Mouse (Mus musculus) liver (tissue): ENCODE results near the gene Usp49.
A peak's percentile ranks its signal among the peaks of the same experiment; 100 is the strongest.
"Not testable (repeated sequence)": the region's sequence is repeated elsewhere in the genome, so short reads cannot be mapped to it uniquely, and the experiment has no call there.

Source experiments
- DNase-seq: peaks from one replicate; pipeline ENCODE4 v3.0.0-alpha.2; 2020; ENCODE audit warnings: mixed read lengths

The Usp49 gene

DNA sequence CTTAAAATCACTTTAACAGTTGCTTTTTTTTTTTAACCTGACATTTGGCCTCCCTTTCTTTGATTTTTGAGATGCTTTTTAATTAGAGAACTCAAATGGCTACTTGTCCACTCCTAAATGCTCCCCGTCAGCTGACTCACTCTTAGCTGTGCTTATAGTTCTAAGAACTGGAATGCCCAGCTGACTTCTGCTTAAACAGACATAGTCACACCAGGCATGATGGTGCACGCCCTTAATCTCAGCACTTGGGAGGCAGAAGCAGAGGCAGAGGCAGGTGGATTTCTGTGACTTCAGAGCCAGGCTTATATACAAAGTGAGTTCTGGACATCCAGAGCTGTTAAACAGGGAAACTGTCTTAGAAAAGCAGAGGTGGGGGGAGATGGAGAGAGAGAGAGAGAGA is 21.5 kb downstream of the Usp49 start:
- no peak for DNase-seq

DNA sequence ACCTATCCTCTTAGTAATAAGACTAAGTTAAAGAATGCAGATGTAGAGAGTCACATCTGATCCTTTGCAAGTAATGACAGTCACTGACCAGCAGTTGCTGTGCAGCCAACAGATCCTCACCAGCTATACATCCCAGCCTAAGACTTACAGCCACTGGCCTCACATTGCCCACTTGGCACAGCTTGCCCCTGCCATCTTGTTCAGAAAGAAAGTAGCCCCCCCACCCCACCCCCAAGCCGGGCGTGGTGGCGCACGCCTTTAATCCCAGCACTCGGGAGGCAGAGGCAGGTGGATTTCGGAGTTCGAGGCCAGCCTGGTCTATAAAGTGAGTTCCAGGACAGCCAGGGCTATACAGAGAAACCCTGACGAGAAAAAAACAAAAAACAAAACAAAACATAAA is 23.9 kb downstream of the Usp49 start:
- not testable (repeated sequence) for DNase-seq

DNA sequence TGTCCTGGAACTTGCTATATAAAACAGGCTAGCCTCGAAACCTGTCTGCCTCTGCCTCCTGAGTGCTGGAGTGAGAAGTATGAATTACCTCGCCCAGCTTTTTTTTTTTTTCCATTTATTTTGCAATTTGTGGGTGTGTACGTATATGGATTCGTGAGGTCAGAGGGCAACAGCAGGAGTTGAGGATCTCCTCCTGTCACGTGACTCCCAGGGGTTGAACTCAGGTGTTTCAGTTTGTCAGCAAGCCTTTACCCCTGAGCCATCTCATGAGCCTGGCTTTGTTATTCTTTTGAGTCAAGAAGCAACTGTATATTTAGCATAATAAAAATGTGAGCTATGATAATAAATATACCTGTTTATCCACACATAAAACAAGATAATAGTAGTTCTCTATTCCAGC is 25.2 kb downstream of the Usp49 start:
- no peak for DNase-seq

DNA sequence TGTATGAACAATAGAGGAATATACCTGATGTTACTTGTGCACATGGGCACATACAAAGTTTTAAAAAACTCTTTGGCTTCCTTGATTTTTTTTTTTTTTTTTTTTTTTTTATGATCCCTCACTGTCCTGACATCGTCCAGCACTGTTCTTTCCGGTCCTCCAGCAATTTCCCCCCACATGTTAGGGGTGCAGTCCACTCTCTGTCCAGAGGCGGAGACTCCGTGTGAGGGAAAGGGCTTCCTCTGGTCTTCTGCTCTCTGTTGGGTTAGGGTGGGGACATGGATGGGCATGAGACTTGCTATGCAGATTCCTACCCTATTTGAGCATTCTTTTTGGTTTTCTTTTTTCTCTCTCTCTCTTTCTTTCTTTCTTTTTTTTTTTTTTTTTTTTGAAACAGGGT is 27.4 kb downstream of the Usp49 start:
- no peak for DNase-seq

DNA sequence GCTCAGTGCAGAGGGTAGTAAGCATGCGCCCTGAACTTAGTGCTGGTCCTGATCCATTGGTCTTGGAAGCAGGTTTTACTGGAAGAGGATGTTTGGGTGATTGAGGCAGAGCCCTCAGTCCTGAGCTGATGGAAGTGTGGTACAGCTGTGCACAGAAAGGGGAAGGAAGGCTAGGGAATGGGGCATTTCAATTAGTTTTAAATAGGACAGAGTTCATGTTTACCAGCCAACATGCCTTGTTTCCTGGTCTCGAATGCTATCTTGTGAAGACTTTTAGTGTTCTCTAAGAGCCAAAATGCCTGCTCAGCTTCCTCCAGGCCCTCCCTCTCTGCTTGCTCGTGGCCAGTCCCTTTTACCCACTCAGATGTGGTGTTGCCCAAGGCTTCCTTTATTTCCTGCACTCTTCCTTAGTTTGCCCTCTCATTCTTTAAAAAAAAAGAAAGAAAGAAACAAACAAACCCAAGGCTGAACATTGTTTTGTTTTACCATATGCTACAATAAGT is 28.3 kb downstream of the Usp49 start:
- DNase-seq = no peak

DNA sequence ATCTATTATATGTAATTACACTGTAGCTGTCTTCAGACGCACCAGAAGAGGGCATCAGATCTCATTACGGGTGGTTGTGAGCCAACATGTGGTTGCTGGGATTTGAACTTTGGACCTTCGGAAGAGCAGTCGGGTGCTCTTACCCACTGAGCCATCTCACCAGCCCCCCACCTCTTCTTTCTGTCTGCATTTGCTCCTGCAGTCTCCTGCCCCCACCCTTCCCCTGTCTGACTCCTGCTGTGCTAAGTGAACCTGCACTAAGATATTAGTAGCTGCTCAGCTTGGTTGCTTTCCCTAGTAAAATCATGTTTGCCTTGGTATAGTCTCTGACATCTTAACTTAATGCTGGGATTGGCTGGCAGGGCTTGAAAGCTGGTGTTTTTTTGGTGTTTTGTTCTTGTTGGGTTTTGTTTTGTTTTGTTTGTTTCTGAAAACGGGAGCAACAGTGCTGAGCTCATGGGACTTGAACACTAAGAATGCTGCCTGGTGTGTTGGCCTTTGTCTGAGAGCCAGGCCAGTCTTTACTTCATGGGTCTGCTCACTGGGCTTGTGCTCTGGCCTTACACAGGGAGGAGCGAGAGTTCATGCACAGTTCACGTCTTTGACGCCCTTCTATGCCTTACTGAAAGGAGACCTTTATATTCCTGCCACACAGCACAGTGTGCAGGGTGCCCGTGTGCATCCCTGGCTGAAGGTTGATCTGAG is 32.7 kb downstream of the Usp49 start:
- no peak for DNase-seq

DNA sequence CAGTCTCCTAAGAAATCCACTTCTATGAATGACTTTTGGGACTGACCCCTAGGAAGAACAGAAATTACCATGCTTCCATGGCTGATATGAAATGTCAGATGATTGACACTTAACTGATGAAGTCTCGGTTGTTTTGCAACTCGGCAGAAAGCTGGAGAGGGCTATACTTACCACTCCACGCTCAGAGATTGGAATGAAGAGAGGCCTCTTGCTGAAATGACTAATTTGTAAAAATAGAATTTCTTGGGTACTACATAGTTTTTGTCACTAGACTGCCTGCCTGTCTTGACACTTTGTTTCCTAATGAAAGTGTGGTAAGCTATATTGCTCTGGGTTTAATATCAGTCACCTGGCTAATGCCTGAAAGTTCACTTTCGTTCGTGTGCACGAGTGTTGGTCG is 34.0 kb downstream of the Usp49 start:
- no peak for DNase-seq

DNA sequence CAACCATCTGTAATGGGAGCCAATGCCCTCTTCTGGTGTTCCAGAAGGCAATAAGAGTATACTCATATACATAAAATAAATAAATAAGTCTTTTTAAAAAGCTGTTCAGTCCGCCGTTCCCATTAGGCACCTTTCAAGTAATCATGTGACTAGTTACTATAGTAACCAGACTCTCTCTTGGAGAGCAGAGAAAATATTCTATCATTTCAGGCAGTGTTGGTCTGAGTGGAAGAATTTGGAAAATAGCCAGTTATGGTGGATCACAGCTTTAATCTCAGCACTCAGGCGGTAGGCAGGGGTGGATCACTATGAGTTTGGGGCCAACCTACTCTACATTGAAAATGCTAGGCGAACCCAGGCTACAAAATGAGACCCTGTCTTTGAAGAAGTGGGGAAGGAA is 38.7 kb downstream of the Usp49 start:
- no peak for DNase-seq

DNA sequence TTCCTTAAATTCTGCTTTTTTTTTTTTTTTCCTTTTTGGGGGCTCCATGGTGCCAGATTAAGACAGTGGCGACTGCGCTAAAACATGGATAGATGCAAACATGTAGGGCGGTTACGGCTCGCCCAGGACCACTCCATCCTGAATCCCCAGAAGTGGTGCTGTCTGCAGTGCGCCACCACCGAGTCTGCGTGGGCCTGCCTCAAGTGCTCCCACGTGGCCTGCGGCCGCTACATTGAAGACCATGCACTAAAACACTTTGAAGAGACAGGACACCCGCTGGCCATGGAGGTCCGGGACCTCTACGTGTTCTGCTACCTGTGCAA is 41.5 kb downstream of the Usp49 start:
- DNase-seq = no peak

DNA sequence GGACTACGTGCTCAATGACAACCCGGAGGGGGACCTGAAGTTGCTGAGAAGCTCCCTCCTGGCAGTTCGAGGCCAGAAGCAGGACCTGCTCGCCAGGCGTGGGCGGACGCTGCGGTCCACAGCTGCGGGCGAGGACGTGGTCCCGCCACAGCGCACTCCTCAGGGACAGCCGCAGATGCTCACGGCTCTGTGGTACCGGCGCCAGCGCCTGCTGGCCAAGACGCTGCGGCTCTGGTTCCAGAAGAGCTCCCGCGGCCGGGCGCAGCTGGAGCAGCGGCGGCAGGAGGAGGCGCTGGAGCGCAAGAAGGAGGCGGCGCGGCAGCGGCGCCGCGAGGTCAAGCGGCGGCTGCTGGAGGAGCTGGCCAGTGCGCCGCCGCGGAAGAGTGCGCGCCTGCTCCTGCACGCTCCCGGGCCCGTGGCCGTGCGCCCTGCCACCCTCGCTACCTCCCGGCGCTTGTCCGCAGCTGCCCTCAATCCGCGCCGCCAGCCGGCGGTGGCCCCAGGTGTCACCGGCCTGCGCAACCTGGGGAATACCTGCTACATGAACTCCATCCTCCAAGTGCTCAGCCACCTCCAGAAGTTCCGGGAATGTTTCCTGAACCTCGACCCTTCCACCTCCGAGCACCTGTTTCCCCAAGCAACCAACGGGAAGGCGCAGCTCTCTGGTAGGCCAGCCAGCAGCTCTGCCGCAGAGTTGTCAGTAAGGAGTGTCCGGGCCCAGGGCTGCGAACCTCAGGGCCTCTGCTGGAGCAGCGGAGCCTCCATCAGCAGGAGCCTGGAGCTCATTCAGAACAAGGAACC is 42.0 kb downstream of the Usp49 start:
- DNase-seq = peak; percentile 51

DNA sequence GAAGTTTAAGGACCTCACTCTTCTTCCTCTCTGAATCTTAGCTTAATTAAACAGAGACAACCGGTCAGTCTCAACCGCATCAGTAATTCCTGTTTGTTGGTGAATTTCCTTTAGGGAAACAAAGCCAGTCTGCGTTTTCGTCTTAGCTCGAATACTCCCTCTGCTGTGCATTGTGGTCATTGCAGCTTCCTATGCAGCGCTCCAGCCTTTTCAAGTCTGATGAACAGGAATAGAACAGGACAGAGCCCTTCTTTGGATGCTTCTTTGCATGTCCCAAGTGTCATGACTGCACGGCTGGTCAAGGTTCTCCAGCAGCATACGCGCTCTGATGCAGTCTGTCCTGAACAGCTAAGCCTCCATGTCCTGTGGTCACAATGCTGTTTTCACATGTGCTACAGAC is 46.1 kb downstream of the Usp49 start:
- peak; percentile 55 for DNase-seq

DNA sequence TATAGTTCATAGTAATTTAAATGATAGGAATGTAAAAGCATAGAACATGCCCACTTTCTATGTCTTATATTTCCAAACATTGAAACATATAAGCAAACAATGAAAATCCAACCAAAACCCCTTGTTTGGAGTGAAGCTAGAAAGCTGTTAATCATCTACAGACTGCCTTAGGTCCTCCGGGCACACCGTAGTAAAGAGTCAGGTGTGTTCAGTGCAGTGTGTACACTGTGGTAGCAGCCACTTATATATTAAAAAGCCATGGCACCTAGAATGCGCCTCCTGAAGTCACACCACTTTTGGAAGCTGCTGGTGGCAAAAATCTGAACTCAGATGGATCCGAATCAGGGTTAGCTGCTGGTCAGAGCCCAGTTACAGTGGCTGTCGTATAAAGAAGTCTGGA is 47.7 kb downstream of the Usp49 start:
- no peak for DNase-seq

DNA sequence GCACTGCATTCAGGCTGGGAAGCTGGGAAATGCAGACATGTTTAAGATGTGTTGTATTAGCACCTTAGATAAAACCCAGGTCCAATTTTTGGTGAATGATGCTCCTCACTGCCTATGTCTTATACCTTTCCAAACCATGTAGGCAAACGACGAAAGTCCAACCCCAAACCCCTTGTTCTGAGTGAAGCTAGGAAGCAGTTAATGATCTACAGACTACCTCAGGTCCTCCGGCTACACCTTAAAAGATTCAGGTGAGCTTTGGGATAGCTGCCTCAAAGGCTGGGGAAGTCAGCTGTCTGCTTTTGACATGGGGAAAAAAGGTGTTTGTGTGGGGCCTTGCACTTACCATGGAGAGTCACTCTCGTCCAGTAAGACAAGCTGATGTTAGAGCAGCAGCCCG is 48.2 kb downstream of the Usp49 start:
- no peak for DNase-seq

DNA sequence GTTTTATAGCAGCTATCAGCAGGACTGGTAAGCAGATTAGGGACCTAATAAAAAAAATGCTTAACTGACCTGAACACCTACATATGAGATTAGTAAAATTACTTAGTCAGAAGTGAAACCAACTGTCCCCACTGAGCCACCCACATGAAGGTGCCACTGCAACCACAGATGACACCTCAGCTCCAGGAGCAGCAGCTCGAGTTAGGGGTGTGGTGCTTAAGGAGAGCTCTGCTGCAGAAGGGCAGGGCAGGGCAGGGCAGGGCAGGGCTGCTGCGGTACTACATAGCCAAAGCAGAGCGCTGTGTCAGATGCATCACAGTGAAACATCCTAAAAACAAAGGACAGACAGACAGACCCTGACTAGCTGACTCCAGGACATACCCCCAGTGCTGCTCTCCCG is 52.3 kb downstream of the Usp49 start:
- DNase-seq = no peak

DNA sequence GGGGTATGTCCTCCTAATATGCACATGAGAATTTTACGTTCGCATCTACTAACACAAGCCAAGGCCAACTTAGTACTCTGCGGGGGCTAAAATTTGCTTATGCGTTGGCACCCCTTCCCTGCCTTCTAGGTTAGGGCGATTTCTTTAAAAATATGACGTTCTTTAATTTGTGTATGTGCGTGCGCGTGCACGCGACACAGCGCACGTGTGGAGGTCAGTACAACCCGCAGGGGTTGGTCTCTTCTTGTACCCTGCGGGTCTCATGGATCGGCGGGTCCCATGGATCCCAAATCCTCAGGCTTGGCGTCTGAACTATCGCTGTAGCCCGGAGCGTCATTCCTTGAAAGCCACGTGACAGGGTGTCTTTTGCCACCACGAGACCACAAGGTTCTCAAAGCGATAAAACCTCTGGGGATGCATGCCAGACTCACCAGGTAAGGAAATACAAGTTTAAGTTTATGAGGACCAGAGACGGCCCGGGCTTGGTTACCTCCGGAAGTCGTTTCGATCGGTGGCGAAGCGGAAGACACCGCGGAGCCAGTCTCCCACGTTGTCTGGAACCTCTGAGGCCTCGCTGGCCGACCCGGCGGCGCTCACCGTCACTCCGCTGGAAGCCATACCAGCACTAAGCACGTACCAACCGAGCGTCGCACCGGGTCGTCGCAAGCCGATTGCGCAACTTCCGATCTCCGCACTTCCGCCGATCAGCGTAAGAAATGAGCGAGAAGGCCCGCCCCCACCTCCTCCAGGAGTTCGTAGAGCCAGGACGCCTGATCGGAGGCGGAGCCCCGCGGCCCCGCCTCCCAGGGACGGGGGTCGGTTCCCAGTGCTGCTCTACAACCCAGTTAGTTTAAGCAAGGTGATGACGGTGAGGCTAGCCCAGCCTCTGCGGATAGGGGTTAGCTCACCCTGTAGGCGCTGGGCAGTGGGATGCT is 57.2 kb downstream of the Usp49 start:
- peak; percentile 94 for DNase-seq

DNA sequence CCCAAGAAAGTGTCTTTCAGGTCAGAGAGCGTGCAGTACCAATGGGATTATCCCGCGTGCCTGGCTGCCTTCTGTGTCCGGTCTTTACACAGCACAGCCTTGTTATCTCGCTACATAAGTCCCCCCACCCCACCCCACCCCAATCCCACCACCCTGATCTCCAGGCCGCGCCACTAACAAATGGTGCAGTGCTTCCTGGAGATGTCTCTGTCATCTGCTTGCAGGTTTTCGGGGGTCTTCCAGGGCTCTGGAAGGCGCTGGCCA is 57.8 kb downstream of the Usp49 start, which contains the start of gene Tomm6:
TSS of gene Tomm6 (minus strand) at position 43 of the 264 bp plus-strand sequence.
- DNase-seq = no peak

DNA sequence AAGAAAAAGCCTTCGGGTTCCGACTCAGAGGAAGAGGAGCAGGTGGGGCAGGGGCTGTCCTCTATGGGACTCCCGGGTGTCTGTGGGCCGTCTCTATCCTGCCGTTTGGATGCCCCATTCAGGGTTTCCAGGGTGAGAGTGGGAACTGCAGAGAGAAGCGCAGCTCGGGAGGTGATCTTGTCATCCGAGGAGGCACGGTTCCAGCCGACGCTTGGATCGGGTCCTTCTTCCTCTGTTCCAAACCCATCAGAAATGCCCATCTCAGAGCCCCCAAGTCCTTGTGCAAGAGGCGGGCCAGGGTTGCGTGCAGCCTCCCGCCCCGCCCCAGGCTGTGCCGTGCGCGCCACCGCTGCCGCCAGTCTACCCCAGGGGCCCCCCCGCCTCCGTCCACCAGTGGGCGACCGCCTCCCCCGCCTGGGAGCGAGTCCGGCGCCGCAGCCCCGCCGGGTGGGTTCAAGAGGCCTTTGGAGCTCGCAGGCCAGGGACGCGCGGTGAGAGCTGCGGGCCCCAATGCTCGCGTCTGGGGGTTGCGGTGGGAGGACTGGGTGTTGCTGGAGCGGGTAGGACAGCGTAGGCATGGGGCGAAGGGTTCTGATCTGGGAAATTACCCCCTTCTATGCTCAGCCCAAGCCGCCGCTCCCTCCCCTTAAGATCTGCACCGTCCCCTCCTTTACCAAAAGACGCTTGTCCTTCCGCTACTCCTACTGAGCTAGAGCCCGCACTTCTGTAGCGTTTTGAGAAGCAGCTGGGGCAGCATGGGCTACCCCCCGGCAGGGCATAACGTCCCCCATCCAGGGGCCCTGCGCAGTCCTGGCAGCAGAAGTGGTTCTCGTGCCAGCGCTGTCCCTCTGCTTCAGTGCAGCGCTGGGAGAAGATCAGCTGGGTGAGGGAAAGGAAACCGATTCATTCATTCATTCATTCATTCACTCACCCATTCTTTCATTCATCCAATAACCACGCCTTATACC is 58.4 kb downstream of the Usp49 start, which contains the start of gene Frs3:
TSS of gene Frs3 (plus strand) at position 423 of the 968 bp plus-strand sequence.
- DNase-seq = peak; percentile 76

DNA sequence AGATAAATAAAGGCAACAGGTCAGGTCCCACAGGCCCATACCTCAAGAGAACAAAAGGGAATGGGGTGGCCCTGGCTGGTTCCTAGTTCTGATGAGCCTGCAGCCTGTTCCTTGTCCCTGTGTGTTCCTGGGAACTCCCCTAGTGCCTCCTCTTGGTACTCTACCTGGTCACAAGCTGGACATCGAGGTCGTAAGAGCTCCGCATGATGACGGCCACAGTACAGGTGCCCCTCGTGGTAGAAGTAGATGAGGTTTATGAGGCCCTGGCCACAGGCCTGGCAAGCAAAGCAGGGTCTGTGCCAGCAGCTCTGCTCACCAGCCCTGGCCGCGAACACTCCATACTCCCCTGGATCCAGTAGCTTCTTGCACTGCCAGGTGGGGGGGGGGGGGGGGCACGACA is 59.4 kb downstream of the Usp49 start:
- no peak for DNase-seq

DNA sequence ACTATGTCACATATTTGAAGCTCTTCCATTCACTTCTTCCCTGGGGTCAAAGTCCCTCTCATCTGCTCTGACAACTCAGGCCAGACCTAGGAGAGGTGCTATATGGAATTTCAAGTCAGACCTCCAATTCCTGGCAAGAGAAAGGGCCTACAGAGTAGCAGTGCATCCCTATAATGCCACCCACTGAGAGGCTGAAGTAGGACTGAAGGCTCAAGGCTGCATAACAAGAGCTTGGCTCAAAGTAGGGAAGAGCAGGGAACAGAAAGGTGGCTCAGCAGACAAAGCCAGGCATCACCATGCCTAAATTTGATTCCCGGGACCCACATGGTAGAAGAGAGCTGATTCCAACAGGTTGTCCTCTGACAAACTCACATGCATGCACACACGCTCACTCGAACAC is 61.2 kb downstream of the Usp49 start:
- DNase-seq = no peak

DNA sequence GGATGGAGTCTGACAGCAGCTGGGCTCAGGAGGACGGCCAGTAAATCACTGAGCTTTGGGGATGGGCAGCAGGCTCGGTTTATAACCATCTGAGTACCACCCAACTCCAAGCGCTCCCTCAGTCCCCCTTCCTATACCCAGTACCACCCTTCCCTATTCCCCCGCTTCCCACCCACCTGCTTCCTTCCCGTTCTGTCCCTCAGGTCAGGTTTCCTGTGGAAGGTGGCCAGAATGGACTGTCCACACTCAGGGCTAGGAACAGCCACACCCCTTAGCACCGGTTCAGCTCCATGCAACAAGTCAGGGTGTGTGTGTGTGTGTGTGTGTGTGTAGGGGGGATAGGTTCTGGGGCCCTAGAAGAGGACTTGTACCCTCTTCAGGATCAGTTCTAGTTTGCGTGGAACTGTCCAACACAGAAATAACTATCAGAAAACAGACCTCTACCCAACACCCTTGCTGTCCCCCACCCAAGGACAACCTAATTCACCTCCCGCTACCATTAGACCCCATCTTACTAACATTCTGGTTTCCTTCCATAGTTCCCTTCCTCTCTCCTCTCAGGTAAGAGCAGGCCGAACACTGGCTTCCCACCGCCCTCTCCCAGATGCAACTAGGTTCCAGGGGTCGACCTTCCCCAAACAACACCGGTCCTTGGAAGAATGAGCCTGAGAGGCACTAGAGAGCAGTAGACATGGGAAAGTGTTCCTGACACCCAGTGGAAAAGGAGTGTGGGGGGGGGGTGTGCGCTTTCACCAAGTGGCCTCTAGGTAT is 63.4 kb downstream of the Usp49 start:
- no peak for DNase-seq

DNA sequence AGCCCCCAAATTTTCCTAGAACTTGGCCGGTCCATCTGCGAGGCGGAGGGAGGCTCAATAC is 63.8 kb downstream of the Usp49 start, which contains the start of gene Gm21981:
TSS of gene Gm21981 (minus strand) at position 14 of the 61 bp plus-strand sequence.
- no peak for DNase-seq
